Mouse (Mus musculus): ENCODE data around the gene Rnf185.

DNA sequence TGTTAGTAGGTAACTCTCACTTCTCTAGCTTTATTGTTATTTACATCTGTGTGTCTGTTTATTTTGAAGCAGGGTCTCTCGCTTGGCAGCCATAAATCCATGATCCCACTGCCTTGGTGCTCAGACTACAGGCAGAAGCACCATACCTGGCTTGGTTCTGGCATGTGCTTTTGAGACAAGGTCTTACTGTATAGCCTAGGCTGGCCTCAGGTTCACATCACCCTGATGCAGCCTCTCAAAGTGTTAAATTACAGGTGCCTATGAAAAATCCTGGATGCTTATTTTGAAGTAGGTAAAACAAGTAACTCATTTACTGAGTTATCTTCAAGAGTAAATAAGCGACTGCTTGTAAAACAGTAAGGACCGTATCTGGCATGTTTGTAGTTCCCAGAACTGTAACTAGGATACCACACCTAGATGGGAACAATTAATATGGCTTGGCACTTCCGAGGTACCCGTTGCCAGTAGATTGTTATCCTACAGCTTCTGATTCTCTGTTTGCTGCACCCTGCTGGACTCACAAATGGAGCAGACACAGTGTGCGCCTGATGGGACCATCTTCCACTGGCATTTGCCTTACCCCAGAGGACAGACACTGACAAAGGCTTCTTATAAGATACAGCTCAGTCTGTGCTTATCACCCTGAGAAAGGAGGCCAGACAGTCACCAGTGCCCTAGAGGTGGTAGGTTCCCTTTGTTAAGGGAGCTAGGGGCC is 64.5 kb downstream of the Rnf185 start:
- no peak for TF ChIP-seq CTCF (IDR thresholded peaks at IDR 0.05; ENCODE audit: insufficient read depth, low read depth, low read length)
- TF ChIP-seq POLR2A (IDR thresholded peaks at IDR 0.05; ENCODE audit: insufficient read depth, low read depth, low read length) = no peak
